Comparison of ENCODE assay signal across 9 mouse cellular contexts in the genomic region with DNA sequence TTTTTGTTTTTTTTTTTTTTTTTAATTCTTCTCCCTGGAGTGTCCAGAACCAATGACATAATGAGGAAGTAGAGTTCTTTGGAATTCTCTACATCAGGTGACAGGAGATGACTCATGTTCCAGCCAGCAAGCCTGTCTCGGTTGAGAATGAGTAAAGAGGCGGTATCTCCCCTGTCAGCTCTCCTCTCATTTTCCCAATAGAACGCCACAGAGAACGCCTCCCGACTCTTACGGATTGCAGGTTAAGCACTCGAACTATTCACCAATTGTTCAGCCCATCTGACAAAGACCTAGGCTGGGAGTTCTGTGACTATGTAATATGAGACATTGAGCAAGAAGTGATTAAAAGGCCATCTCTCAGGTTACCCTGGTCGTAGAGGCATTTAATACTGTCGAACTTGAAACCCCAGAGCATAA. TPM values are rescaled to one million over a fixed set of nuclear protein-coding genes. Genes with fewer than 3 reads are reported as not detected.
DNase-seq lines count a peak whose midpoint lies in the region; ATAC-seq and TF ChIP-seq lines count a peak whose summit lies in the region.
"Had no signal": no experiment of that assay in that cellular context is flagged by ENCODE, and none has a peak within 500 bp of the region (broad histone marks: within the 10 kb centered on the region; RNA-seq: fewer than 3 reads in every experiment).

No protein-coding gene starts in this region.

- no peaks in the 10 kb centered on the region for H3K9me3 ChIP-seq in MEL (replicated peaks; ENCODE audit: insufficient read depth, low read length)
- no peaks in the 10 kb centered on the region for H3K9me3 ChIP-seq in liver, embryonic 12.5 days (replicated peaks)
- H3K9me3 ChIP-seq in hindbrain, embryonic 14.5 days (ENCODE audit: control insufficient read depth, low read length) = no peaks in the 10 kb centered on the region

- no peaks in the 10 kb centered on the region for H3K27me3 ChIP-seq in MEL (ENCODE audit: control insufficient read depth in 1 of 2, insufficient read depth in 2 of 2, low read length in 2 of 2)
- H3K27me3 ChIP-seq in liver, embryonic 12.5 days (replicated peaks) = no peaks in the 10 kb centered on the region
- no peaks in the 10 kb centered on the region for H3K27me3 ChIP-seq in hindbrain, embryonic 14.5 days (ENCODE audit: control insufficient read depth, insufficient read depth, low read length)

- H3K4me2 ChIP-seq in liver, embryonic 12.5 days = peak overlapping the region; percentile 24
- no peak overlapping the region for H3K4me2 ChIP-seq in hindbrain, embryonic 14.5 days (replicated peaks)

- TF ChIP-seq EP300 in MEL (IDR thresholded peaks at IDR 0.05; ENCODE audit: low read depth in 1 of 2, low read length in 2 of 2) = 0 out of 4 replicates have a peak, but pooled peaks of 1 of the 2 experiments have one; percentile 35

- 38% methylated on average over 9 of the region's 9 CpGs for WGBS in liver, embryonic 12.5 days (ENCODE audit: insufficient replicate concordance)
- WGBS in hindbrain, embryonic 14.5 days = 54% methylated on average over 9 of the region's 9 CpGs

- H3K27ac ChIP-seq in MEL (ENCODE audit: control insufficient read depth, low read depth, low read length) = no peak overlapping the region
- H3K27ac ChIP-seq in liver, embryonic 12.5 days = 0 out of 2 replicates have a peak overlapping the region, but pooled peaks have one; percentile 32
- no peak overlapping the region for H3K27ac ChIP-seq in hindbrain, embryonic 14.5 days

- H3K79me2 ChIP-seq in MEL (ENCODE audit: control insufficient read depth, insufficient read depth, low read length, poor library complexity) = no peaks in the 10 kb centered on the region

- peak; percentile 56 for DNase-seq in adrenal gland, adult 2 months
- no peak for DNase-seq in adrenal gland, postnatal 4 days (ENCODE audit: low spot score in 2 of 2)
- peak; percentile 48 for DNase-seq in MEL (ENCODE audit: low read depth, low spot score)
- DNase-seq in heart, adult 18-20 months = peak; percentile 53 to 74
- no peak for DNase-seq in frontal cortex, postnatal 10 days (ENCODE audit: low spot score in 2 of 2)
- no peak for DNase-seq in frontal cortex, adult 2 months (ENCODE audit: extremely low spot score in 1 of 2, low spot score in 1 of 2)
- DNase-seq in hindbrain, embryonic 14.5 days (ENCODE audit: low spot score) = no peak

- H3K9ac ChIP-seq in MEL (ENCODE audit: control insufficient read depth, low read depth, low read length, poor library complexity, severe bottlenecking) = 0 out of 2 replicates have a peak overlapping the region, but pooled peaks have one; percentile 13
- 0 out of 2 replicates have a peak overlapping the region, but pooled peaks have one; percentile 0 for H3K9ac ChIP-seq in liver, embryonic 12.5 days
- no peak overlapping the region for H3K9ac ChIP-seq in hindbrain, embryonic 14.5 days

- TF ChIP-seq RAD21 in MEL (IDR thresholded peaks at IDR 0.05; ENCODE audit: low read depth, low read length) = no peak

- ATAC-seq in liver, embryonic 12.5 days = no peak
- no peak for ATAC-seq in hindbrain, embryonic 14.5 days (ENCODE audit: low FRiP score)

- no peak for TF ChIP-seq POLR2A in MEL (IDR thresholded peaks at IDR 0.05; ENCODE audit: control insufficient read depth in 1 of 2, insufficient read depth in 1 of 2, low read depth in 1 of 2, low read length in 2 of 2, poor library complexity in 1 of 2)

- TF ChIP-seq CTCF in MEL (IDR thresholded peaks at IDR 0.05 in 2 of 3, conservative IDR thresholded peaks at IDR 0.05 in 1 of 3; ENCODE audit: control insufficient read depth in 1 of 3, insufficient read depth in 1 of 3, low read depth in 2 of 3, low read length in 3 of 3, poor library complexity in 1 of 3, severe bottlenecking in 1 of 3) = no peak

- H3K4me3 ChIP-seq in MEL (ENCODE audit: control insufficient read depth in 1 of 2, insufficient read depth in 1 of 2, low read depth in 2 of 2, low read length in 2 of 2) = no peak overlapping the region
- H3K4me3 ChIP-seq in liver, embryonic 12.5 days = no peak overlapping the region
- no peak overlapping the region for H3K4me3 ChIP-seq in hindbrain, embryonic 14.5 days (replicated peaks; ENCODE audit: low read length)
- H3K4me3 ChIP-seq: layer of hippocampus, adult 2 months had no signal

- peaks cover 0 to 27% of the 10 kb centered on the region in 2 experiments; a peak in 2 of 4 replicates for H3K36me3 ChIP-seq in MEL (ENCODE audit: control insufficient read depth in 1 of 2, insufficient read depth in 2 of 2, low read length in 2 of 2)
- H3K36me3 ChIP-seq in liver, embryonic 12.5 days = no peaks in the 10 kb centered on the region
- no peaks in the 10 kb centered on the region for H3K36me3 ChIP-seq in hindbrain, embryonic 14.5 days (replicated peaks; ENCODE audit: control insufficient read depth, insufficient read depth)

- H3K4me1 ChIP-seq in MEL (ENCODE audit: control insufficient read depth in 1 of 2, insufficient read depth in 2 of 2, low read length in 2 of 2) = peaks cover 10 to 30% of the 10 kb centered on the region in 2 experiments
- H3K4me1 ChIP-seq in liver, embryonic 12.5 days = peaks cover 82% of the 10 kb centered on the region
- no peaks in the 10 kb centered on the region for H3K4me1 ChIP-seq in hindbrain, embryonic 14.5 days (replicated peaks; ENCODE audit: control insufficient read depth, insufficient read depth, low read length)

TF ChIP-seq in MEL, 35 proteins besides CTCF, POLR2A, EP300 and RAD21:
- TF ChIP-seq TBP (IDR thresholded peaks at IDR 0.05; ENCODE audit: low read depth, low read length) (no peak), ZMIZ1 (IDR thresholded peaks at IDR 0.05; ENCODE audit: low read depth, low read length) (no peak), ETS1 (IDR thresholded peaks at IDR 0.05; ENCODE audit: low read depth, low read length) (peak; percentile 67; the same call in 1 of the 2 replicates), HCFC1 (IDR thresholded peaks at IDR 0.05; ENCODE audit: low read depth, low read length) (no peak), NRF1 (IDR thresholded peaks at IDR 0.05; ENCODE audit: insufficient read depth, low read depth, low read length, poor library complexity, severe bottlenecking) (no peak), POLR2AphosphoS5 (IDR thresholded peaks at IDR 0.05; ENCODE audit: borderline replicate concordance, low read depth, low read length) (no peak), MEF2A (IDR thresholded peaks at IDR 0.05; ENCODE audit: extremely low read depth, insufficient replicate concordance, low read depth, low read length, poor library complexity, severe bottlenecking) (no peak), TCF12 (IDR thresholded peaks at IDR 0.05; ENCODE audit: low read depth, low read length) (no peak), CHD1 (IDR thresholded peaks at IDR 0.05; ENCODE audit: low read depth, low read length) (no peak), MYC (IDR thresholded peaks at IDR 0.05; ENCODE audit: low read depth, low read length) (no peak), ELF1 (IDR thresholded peaks at IDR 0.05; ENCODE audit: low read depth, low read length) (no peak), ZKSCAN1 (IDR thresholded peaks at IDR 0.05; ENCODE audit: low read depth, low read length) (no peak), CHD2 (IDR thresholded peaks at IDR 0.05; ENCODE audit: low read length) (no peak), POLR2AphosphoS2 (IDR thresholded peaks at IDR 0.05; ENCODE audit: low read length) (no peak), UBTF (IDR thresholded peaks at IDR 0.05; ENCODE audit: borderline replicate concordance, insufficient read depth, low read depth, low read length) (no peak), ZNF384 (IDR thresholded peaks at IDR 0.05; ENCODE audit: low read depth, low read length) (peak; percentile 64; the same call in 1 of the 2 replicates), BHLHE40 (IDR thresholded peaks at IDR 0.05; ENCODE audit: borderline replicate concordance, low read depth, low read length) (no peak), MYB (IDR thresholded peaks at IDR 0.05; ENCODE audit: low read depth, low read length) (no peak), MAFK (IDR thresholded peaks at IDR 0.05; ENCODE audit: borderline replicate concordance, low read depth, low read length) (no peak), ZC3H11A (IDR thresholded peaks at IDR 0.05; ENCODE audit: low read depth, low read length) (no peak), GABPA (IDR thresholded peaks at IDR 0.05; ENCODE audit: low read depth, low read length) (no peak), MAZ (IDR thresholded peaks at IDR 0.05; ENCODE audit: low read depth, low read length) (no peak), SMC3 (IDR thresholded peaks at IDR 0.05; ENCODE audit: low read depth, low read length) (no peak), USF1 (IDR thresholded peaks at IDR 0.05; ENCODE audit: low read depth, low read length) (peak; percentile 43; the same call in 1 of the 2 replicates), JUND (IDR thresholded peaks at IDR 0.05; ENCODE audit: low read depth, low read length) (peak; percentile 57; the same call in 1 of the 2 replicates), RCOR1 (IDR thresholded peaks at IDR 0.05; ENCODE audit: low read depth, low read length) (no peak)
TF ChIP-seq in MEL: peak in this region for 4.

RNA-seq across cellular contexts. Expression of a gene that starts 50.3 kb away (rescaled TPM):
- 10 to 100 TPM; 26.5 to 44.3 TPM for total RNA-seq in adrenal gland, adult 2 months (2021)
- 41.7 and 49.9 TPM in 2 replicates for polyA plus RNA-seq in adrenal gland, adult 2 months (2012; rRNA removed)
- total RNA-seq in adrenal gland, postnatal 4 days (2021) = 10 to 100 TPM; 56.0 to 67.6 TPM
- total RNA-seq in MEL (2012; rRNA removed) = 39.1 and 45.4 TPM in 2 replicates
- 10 to 100 TPM in 1 of 2 experiments, not detected in 1; 30.8 TPM for polyA plus RNA-seq in MEL (2012; ENCODE audit: insufficient read depth in 1 of 2, insufficient read length in 2 of 2, low read depth in 1 of 2, low replicate concordance in 2 of 2, missing spikeins in 1 of 2)
- total RNA-seq in heart, adult 18-20 months (2021) = 10 to 100 TPM; 11.7 to 14.6 TPM
- 14.2 and 14.4 TPM in 2 replicates for polyA plus RNA-seq in liver, embryonic 12.5 days (2016; fragmentation: Nextera tagmentation; extraction: Ambion mirVana)
- polyA plus RNA-seq in frontal cortex, adult 2 months (2012; rRNA removed) = 63.7 TPM in 2 replicates
- polyA plus RNA-seq in hindbrain, embryonic 14.5 days (2014; fragmentation: Nextera tagmentation; extraction: Ambion mirVana) = 22.5 and 24.7 TPM in 2 replicates

Comparison
In these comparisons a context has a peak if more than half of its experiments do, and no peak if none do; other contexts are left out.
1. DNase-seq: peak in adrenal gland, adult 2 months (single experiment), MEL (single experiment) and heart, adult 18-20 months (2 of 2); none in adrenal gland, postnatal 4 days (0 of 2), frontal cortex, postnatal 10 days (0 of 2), frontal cortex, adult 2 months (0 of 2) and hindbrain, embryonic 14.5 days (single experiment).